Mouse (Mus musculus): ENCODE data around the gene Smc5.

DNA sequence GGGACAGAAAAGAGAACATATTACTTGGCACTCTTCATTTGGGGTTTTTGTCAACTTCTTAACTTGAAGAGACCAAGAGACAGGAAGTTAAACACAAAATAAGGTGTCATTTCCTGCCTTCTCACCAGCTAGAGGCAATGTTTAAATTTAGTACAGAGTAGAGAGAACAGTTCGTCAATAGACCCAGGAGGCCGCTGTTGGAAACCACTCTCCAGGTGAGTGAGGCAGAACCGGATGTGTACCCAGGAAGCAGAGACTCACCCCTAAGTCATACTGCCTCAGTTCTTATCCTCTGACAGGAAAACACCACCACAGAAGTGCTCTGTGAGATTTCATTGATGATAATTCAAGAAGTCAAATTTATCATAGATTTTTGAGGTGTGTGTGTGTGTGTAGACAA, 49.4 kb upstream of the Smc5 start:
- no peak for TF ChIP-seq CTCF (IDR thresholded peaks at IDR 0.05; ENCODE audit: extremely low read depth, insufficient read length, insufficient replicate concordance, low read depth, low read length)
- TF ChIP-seq POLR2A (IDR thresholded peaks at IDR 0.05; ENCODE audit: low read depth, low read length) = no peak
